Mouse (Mus musculus): ENCODE measurements around the gene Zfp664. TPM values are rescaled to one million over a fixed set of nuclear protein-coding genes. Genes with fewer than 3 reads are reported as not detected.

Gene Zfp664
- total RNA-seq, 4 experiments from 2014 or later: 48.3 to 63.9 (median 55.9) TPM

DNA sequence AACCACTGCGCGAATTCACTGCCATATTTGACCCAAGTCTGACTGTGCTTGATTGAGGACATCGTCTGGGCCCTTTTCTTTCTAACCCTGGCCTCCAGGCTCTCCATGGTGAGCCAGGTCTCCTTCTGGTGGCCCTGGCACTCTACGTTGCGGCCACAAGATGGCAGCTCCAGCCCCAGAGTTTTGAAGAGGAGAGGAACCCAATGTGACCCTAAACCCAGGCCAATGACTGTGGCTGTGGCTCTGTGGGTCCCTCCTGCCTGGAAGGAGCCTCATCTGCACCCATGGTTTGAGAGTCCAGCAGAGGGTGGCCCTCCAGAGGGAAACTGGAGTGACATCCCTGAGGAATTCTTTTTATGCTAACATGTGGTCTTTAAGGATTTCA is 67.6 kb downstream of the Zfp664 start:
- DNase-seq: peak; percentile 32

DNA sequence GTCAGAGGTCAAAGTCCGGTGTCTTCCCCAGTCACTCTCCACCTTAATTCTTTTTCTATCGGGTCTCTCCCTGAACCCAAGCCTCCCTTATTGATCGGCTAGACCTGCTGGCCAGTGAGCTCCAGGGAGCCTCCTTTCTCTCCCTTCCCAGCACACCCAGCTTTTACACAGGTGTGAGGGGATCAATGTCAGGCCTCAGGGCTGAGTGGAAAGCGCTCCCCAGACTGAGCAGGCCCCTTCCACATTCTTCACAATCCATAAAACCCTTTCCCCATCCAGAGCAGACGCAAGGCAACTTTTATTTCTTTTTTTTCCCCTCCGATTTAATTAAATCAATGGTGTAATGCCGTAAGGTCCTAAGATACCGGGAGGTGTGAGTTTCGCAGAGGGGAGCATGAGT is 68.1 kb downstream of the Zfp664 start:
- DNase-seq: no peak

DNA sequence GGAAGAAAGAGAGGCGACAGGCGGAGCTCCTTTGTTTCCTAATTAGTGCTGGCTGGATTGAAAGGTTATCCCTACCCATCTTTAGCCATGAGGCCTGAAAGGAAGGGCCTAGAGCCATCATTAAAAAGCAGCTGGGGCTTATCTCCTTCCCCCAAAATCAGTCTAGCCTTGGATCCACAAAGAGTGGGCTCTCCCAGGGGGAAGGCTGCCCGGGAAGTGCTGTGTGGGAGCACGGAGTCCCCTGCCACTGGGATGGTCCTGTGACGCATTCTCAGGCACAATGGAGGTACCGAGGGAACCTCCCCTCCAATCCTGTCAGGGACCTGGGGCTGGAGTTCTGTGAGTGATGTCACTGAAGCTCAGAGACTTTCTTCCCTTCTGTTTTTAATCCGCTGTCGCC is 68.6 kb downstream of the Zfp664 start:
- DNase-seq: no peak

DNA sequence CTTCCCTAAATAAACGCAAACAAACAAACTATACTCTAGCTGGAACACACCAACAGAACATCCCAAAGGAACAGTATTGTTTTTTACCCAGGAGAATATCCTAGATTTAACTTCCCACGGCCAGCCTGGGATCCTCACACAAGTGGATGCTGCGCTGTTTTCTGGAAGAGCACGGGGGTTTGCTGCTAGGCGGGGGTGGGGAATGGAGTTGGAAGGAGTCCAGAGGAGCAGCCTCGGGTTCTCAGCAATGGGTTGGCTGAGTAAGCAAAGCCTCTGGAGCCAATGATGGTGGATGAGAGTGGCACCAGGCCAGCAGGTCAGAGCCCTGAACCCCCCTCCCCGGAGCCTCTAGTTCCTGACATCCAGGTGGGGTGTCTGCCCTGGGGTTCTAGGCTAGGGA is 72.1 kb downstream of the Zfp664 start:
- DNase-seq: no peak

DNA sequence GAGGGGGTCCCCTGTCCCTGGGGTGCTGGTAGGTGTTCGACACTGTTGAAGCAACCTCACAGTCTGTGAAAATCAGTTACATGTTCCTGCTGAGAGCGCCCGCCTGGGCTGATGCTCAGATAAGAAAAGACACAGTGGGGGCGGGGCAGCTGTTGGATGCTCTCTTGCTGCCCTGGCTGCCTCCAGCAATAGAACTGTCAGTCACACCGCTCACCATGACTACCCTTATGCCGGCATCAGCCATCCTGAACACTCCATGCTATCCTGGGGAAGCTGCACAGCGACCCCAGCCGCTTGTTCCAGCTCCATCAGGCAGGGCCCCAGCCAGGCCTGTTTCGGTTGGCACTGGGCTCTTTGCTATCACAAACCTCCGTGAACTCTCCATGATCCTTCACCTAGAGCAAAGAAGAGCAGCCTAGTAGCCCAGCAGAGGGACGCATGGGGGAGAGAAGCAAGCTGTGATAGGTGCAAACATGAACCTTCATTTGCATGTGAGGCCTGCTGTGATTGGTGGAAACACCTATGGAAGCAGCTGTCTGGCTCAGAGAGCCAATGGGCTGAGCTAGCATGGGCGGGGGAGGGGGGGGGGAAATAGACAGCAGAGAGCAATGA is 80.8 kb downstream of the Zfp664 start:
- no peak for DNase-seq

DNA sequence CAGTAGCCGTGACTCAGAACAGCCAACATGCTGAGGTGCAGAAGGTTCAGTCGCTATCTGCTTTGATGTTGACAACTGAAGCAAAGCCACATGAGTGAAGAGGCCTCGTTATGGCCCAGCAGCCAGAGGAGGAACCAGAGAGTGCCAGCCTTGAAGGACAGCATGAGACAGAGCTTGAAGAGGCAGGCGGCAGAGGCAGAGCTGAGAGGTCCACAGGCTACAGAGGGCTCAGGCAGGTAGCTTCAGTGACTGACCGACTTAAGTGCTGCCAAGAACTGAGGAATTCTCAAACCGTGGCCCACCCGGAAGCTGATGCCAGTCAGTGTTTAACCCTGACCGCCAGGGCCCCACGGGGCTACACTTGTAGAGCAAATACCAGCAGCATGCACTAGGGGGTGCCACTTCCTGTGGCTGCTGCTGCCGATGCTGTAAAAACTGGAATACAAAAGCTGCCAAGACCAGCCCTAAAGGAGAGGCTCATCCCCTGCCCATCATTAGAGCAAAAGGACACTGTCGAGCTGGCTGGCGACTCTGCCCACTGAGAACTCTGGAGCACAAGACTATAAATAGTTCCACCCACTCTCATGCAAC is 81.4 kb downstream of the Zfp664 start:
- no peak for DNase-seq

DNA sequence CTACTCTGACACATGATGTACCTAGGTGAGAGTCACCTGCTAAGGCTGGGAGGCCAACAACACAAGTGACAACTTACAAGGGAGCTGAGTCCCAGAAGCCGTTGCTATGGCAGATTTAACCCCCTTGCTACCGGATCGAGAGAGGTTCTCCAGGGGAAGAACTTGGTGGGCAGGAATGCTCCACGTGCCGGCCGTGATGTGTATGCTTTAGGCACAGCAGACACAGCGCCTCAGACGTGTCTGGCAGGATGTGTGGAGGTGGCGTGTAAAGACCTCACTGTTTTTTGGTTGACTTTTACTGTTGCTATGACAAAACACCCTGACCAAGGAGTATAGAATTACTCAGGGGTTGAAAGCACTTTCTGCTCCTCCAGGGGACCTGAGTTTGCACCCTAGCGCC is 81.9 kb downstream of the Zfp664 start:
- no peak for DNase-seq

DNA sequence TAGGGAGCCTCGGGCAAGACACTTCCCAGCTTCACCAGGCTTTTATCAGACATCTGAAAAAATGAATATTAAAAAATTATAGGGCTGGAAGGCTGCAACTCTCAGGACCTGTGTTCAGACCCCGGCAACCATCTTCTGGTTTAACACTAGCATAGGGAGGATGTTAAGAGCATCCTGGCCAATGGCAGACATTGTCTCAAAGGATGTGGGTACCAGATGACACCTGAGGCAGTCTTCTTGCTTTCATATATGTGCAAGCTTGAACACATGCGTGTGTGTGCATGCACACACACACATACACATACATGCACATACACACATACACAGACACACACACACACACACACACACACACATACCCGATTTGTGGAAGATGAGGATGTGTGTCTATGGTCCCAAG is 82.6 kb downstream of the Zfp664 start:
- DNase-seq: no peak

DNA sequence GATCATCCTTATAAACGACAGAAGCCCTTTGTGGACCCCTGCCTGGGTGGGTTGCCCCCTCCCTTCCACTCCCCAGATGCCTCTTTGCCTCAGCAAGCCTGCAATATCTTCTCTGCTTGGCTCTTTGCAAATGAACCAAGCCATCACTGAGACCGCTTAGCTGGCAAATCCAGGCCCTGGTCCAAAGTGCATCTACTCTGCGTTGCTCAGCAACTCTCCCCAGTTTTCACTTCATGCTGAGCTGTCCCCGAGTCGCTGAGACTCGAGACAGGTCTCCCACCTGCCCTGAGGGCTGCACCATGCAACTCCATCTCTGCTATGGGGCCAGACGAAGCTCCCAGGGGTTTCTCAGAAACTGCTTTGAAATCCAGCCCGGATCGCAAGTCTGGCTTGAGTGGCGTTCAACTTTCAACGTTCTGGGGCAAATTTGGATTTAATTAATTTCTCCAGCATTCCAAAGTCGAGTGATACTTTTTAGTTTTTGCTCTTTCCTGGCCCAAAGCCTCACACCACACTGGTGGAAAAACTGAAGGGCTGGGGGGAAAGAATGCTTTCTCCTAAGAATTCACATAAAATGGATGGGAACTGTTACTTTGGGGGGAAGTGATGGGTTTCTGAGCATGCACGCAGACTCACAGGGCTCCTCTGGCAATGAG is 88.3 kb downstream of the Zfp664 start:
- DNase-seq: no peak

DNA sequence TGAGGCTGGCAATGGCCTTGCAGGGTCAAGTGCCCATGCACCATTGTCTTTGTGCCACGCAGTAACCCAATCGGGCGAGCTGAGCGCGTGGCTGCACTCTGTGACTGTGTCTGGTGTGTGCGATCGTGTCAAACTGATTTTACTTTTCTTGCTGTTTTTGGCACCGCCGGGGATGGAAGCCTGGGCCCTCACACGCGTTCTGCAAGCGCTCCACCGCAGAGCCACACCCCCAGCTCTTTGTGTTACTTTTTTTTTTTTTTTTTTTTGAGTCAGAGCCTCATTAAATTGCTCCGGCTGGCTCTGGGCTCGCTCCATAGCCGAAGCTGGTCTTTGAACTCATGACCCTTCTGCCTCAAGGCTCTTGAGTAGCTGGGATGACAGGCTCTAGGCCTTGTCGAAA is 88.8 kb downstream of the Zfp664 start:
- DNase-seq: no peak

Other genes with a start within 250 kb of the Zfp664 start
- 10 to 100 TPM; 81.1 to 95.2 (median 84.6) TPM for gene Atp6v0a2, start 234.1 kb upstream of the Zfp664 start, total RNA-seq (2022)
- 10 to 100 TPM in 1 of 4 experiments, 1 to 10 TPM in 3; 1.7 to 10.5 (median 5.8) TPM for gene Dnah10, start 137.6 kb upstream of the Zfp664 start, total RNA-seq (2022)
- 10 to 100 TPM in 3 of 4 experiments, 1 to 10 TPM in 1; 9.3 to 14.1 (median 11.8) TPM for gene Ccdc92, start 267 bp upstream of the Zfp664 start, total RNA-seq (2022)
- gene Rflna, start 140.5 kb downstream of the Zfp664 start, total RNA-seq (2022): 1 to 10 TPM; 2.4 to 4.6 (median 3.4) TPM

All from adrenal gland, adult 8-10 months (tissue).